Mouse (Mus musculus): ENCODE measurements at regions not wholly inside any gene's neighbourhood (a gene's known extent, or its start where the extent isn't known, plus 50 kb on each side); places are given as distances from the start of the nearest gene placed in this dataset.
A peak's percentile ranks its signal among the peaks of the same experiment; 100 is the strongest.
"Not testable (repeated sequence)": the region's sequence is repeated elsewhere in the genome, so short reads cannot be mapped to it uniquely, and the experiment has no call there.

DNA sequence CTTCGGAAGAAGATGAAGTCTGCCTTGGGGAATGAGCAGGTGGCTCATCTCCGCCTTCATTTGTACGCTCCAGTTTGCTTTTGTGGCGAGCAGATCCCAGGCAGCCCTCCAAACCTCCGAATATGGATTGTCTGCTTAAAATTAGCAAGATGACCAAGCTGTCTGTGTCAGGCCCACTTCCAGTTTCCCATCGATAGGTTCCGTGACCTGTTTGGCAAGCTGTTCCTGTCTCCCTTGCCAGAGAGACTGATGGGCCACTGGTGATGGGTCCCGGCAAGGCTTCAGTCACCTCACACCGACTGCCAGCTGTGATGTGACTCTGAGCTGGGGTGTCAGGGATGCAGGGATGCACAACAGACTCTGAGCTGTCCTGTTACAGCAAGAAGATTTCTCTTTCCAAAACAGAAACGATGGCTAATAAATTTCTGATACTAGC lies 96.4 kb downstream of the Enc1 start:
- Histone ChIP-seq H3K4me2 (ENCODE audit: low read depth, low read length) (no peak overlapping the region; the same call in 1 of the 2 replicates), H3K36me3 (ENCODE audit: control insufficient read depth, insufficient read depth, low read length) (no peaks in the 10 kb centered on the region), H3K27ac (ENCODE audit: low read length) (no peak overlapping the region), H3K27me3 (ENCODE audit: control insufficient read depth, insufficient read depth, low read depth, low read length) (no peaks in the 10 kb centered on the region), H3K4me1 (replicated peaks; ENCODE audit: control insufficient read depth, insufficient read depth, low read length) (peaks cover 10% of the 10 kb centered on the region), H3K4me3 (ENCODE audit: low read length) (no peak overlapping the region), H3K9ac (ENCODE audit: low read length) (no peak overlapping the region), H3K9me3 (ENCODE audit: control insufficient read depth, low read length) (no peaks in the 10 kb centered on the region)
- peak; percentile 89 for ATAC-seq (ENCODE audit: low read depth)
- WGBS: 42% methylated on average over 10 of the region's 10 CpGs

DNA sequence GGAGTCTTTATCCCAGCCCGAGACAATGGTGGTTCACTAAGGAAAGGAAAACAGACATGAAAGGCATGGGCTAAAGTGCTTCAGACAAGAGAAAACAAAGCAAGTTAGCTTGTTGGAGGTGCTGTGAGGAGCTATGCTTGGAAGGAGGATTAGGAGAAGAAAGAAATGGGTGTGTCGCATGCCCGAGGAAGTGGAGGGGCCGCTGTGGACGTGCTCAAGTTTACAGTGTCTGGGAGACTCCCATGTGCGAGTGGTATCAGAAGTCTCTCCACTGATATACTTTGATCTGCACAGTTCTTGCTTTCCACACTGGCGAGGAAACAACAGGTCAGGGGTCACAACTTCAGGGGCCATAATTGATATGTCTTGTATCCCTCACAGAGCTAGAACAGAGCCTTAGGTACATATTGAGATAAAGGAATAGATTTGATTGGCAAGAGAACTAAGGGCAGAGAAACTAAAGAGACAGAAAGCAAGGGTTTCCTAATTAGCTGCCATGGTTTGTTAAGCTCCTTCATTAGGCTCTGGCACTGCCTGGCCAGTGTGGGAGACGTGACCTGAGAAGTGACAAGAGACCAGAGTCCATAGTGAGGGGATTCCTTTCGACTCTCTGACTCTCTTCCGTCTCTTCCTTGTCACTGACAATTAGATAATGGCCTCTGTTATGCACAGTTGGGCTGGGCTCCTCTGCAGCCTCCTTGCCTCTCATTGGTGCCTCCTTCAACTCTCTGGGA lies 93.1 kb downstream of the Enc1 start:
- Histone ChIP-seq H3K4me1 (replicated peaks; ENCODE audit: control insufficient read depth, insufficient read depth, low read length) (peaks cover 10% of the 10 kb centered on the region), H3K9ac (ENCODE audit: low read length) (no peak overlapping the region), H3K4me3 (ENCODE audit: low read length) (no peak overlapping the region), H3K27ac (ENCODE audit: low read length) (no peak overlapping the region), H3K4me2 (ENCODE audit: low read depth, low read length) (no peak overlapping the region), H3K9me3 (ENCODE audit: control insufficient read depth, low read length) (no peaks in the 10 kb centered on the region), H3K27me3 (ENCODE audit: control insufficient read depth, insufficient read depth, low read depth, low read length) (no peaks in the 10 kb centered on the region), H3K36me3 (ENCODE audit: control insufficient read depth, insufficient read depth, low read length) (no peaks in the 10 kb centered on the region)
- 36% methylated on average over 10 of the region's 10 CpGs for WGBS
- no peak for ATAC-seq (ENCODE audit: low read depth)

DNA sequence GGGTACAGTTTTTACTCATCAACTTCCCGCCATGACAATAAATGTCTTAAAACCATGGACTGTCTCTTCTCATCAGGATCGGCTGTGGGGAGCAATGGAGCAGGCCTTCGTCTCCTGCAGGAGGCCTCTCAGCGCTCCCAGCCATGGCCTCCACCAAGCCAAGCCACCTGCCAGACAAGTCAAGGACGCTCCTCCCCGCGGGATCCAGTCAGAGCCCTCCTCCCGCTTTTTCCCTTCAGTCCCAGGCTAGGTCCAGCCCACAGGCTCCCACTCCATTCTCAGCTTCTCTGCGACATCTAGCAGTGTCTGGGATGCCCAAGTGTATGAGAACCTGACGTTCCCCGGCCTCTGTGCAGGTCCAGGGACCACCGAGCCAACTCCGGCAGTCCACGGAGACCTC lies 90.2 kb downstream of the Enc1 start:
- Histone ChIP-seq H3K4me2 (ENCODE audit: low read depth, low read length) (no peak overlapping the region), H3K9ac (ENCODE audit: low read length) (no peak overlapping the region), H3K4me1 (replicated peaks; ENCODE audit: control insufficient read depth, insufficient read depth, low read length) (no peaks in the 10 kb centered on the region; the same call in 1 of the 2 replicates)

DNA sequence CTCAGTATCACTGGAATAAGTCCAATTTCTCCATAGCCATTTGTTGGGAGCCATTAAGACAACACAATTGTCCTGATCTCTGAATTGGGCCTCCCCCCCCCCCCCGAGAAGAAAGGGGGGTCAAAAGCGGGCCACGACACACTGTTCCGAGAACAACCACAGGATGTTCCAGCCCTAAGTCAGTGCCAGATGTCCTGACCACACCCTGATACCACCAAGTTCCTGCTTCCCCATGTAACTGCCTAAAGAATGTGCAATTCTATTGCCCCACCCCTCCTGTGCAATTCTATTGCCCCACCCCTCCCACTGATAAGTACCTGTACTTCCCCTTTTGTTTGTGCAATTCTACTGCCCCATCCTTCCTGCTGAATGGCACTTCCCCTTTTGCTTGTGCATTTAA lies 80.4 kb downstream of the Enc1 start:
- not testable (repeated sequence) for H3K4me2 ChIP-seq (ENCODE audit: low read depth, low read length); H3K4me3 ChIP-seq (ENCODE audit: low read length); H3K9me3 ChIP-seq (ENCODE audit: control insufficient read depth, low read length); H3K36me3 ChIP-seq (ENCODE audit: control insufficient read depth, insufficient read depth, low read length); H3K9ac ChIP-seq (ENCODE audit: low read length); ATAC-seq (ENCODE audit: low read depth); H3K4me1 ChIP-seq (replicated peaks; ENCODE audit: control insufficient read depth, insufficient read depth, low read length); H3K27me3 ChIP-seq (ENCODE audit: control insufficient read depth, insufficient read depth, low read depth, low read length); H3K27ac ChIP-seq (ENCODE audit: low read length)
- 69% methylated on average over 4 of the region's 4 CpGs for WGBS

More for the DNA sequence above, 90.2 kb downstream of the Enc1 start:
- Histone ChIP-seq H3K9me3 (ENCODE audit: control insufficient read depth, low read length) (no peaks in the 10 kb centered on the region), H3K36me3 (ENCODE audit: control insufficient read depth, insufficient read depth, low read length) (no peaks in the 10 kb centered on the region), H3K27ac (ENCODE audit: low read length) (no peak overlapping the region), H3K27me3 (ENCODE audit: control insufficient read depth, insufficient read depth, low read depth, low read length) (no peaks in the 10 kb centered on the region), H3K4me3 (ENCODE audit: low read length) (no peak overlapping the region)
- no peak for ATAC-seq (ENCODE audit: low read depth)
- WGBS: 82% methylated on average over 14 of the region's 14 CpGs

DNA sequence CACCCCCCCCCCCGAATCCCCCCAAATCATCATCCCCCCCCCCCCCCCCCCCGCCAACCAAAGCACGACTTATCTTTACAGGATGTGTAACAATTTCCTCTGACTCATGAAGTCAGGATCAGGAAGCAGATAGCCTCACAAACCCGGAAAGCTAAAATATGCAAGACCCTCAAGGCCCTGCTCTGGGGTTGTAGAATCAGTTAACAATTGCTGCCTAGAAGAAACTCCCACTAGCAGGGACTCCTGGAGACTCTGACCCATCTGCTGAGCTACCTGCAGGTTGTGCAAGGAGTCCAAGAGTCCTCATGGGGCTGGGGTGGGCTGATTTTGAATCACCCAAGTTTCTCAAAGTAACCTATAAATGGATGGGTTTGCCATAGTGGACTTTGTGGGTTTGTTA lies 79.9 kb downstream of the Enc1 start:
- H3K9ac ChIP-seq (ENCODE audit: low read length): no peak overlapping the region
- no peaks in the 10 kb centered on the region for H3K27me3 ChIP-seq (ENCODE audit: control insufficient read depth, insufficient read depth, low read depth, low read length)
- no peaks in the 10 kb centered on the region for H3K9me3 ChIP-seq (ENCODE audit: control insufficient read depth, low read length)
- 0 out of 2 replicates have a peak, but pooled peaks have one; percentile 37 for ATAC-seq (ENCODE audit: low read depth)
- no peaks in the 10 kb centered on the region for H3K36me3 ChIP-seq (ENCODE audit: control insufficient read depth, insufficient read depth, low read length)
- no peak overlapping the region for H3K4me3 ChIP-seq (ENCODE audit: low read length)
- H3K27ac ChIP-seq (ENCODE audit: low read length): peak overlapping the region; percentile 50; the same call in 1 of the 2 replicates
- WGBS: 39% methylated on average over 4 of the region's 4 CpGs
- H3K4me2 ChIP-seq (ENCODE audit: low read depth, low read length): no peak overlapping the region
- H3K4me1 ChIP-seq (replicated peaks; ENCODE audit: control insufficient read depth, insufficient read depth, low read length): peaks cover 3% of the 10 kb centered on the region; the same call in 1 of the 2 replicates

DNA sequence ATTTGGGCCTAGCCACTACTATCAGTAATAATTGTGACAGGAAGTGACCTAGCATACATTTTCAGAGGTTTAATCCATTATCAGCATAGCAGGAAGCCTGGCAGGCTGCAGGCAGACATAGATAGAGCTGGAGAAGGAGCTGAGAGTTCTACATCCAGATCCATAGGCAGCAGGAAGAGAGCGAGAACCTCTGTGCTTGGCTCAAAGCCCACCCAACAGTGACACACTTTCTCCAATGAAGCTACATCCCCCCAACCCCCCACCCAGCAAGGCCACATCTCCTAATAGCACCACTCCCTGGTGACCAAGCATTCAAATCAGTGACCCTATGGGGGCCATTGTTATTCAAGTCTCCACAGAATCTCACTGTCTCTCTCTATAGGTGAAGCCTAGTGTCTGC lies 79.4 kb downstream of the Enc1 start:
- H3K4me3 ChIP-seq (ENCODE audit: low read length): no peak overlapping the region
- 55% methylated on average over 1 of the region's 1 CpGs for WGBS
- no peaks in the 10 kb centered on the region for H3K27me3 ChIP-seq (ENCODE audit: control insufficient read depth, insufficient read depth, low read depth, low read length)
- H3K9ac ChIP-seq (ENCODE audit: low read length): no peak overlapping the region
- 0 out of 2 replicates have a peak overlapping the region, but pooled peaks have one; percentile 13 for H3K27ac ChIP-seq (ENCODE audit: low read length)
- ATAC-seq (ENCODE audit: low read depth): peak; percentile 39; the same call in 1 of the 2 replicates
- H3K36me3 ChIP-seq (ENCODE audit: control insufficient read depth, insufficient read depth, low read length): no peaks in the 10 kb centered on the region
- peaks cover 3% of the 10 kb centered on the region; the same call in 1 of the 2 replicates for H3K4me1 ChIP-seq (replicated peaks; ENCODE audit: control insufficient read depth, insufficient read depth, low read length)
- H3K9me3 ChIP-seq (ENCODE audit: control insufficient read depth, low read length): no peaks in the 10 kb centered on the region
- no peak overlapping the region for H3K4me2 ChIP-seq (ENCODE audit: low read depth, low read length)

DNA sequence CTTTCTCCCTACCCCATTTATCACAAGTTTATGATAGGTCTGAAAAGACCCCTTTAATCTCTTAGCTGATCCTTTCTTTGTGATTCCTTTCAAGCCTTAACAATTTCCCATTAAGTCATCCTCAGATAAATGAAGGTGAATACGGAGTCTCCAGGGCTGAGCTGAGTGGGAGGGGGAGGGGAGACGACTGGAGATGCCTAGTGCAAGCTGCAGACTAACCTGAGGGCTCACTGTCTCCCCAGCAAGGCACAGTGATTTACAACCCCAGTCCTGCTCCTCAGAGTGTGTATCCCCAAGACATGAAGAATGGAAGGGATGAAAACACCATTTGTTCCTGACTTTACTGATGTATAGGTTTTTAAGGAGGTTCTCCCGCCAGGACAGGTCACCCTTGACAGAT lies 76.7 kb downstream of the Enc1 start:
- Histone ChIP-seq H3K4me2 (ENCODE audit: low read depth, low read length) (no peak overlapping the region), H3K36me3 (ENCODE audit: control insufficient read depth, insufficient read depth, low read length) (no peaks in the 10 kb centered on the region), H3K4me3 (ENCODE audit: low read length) (no peak overlapping the region), H3K4me1 (replicated peaks; ENCODE audit: control insufficient read depth, insufficient read depth, low read length) (peaks cover 4% of the 10 kb centered on the region), H3K9ac (ENCODE audit: low read length) (no peak overlapping the region), H3K9me3 (ENCODE audit: control insufficient read depth, low read length) (no peaks in the 10 kb centered on the region), H3K27ac (ENCODE audit: low read length) (no peak overlapping the region), H3K27me3 (ENCODE audit: control insufficient read depth, insufficient read depth, low read depth, low read length) (no peaks in the 10 kb centered on the region)
- 17% methylated on average over 3 of the region's 3 CpGs for WGBS
- no peak for ATAC-seq (ENCODE audit: low read depth)

DNA sequence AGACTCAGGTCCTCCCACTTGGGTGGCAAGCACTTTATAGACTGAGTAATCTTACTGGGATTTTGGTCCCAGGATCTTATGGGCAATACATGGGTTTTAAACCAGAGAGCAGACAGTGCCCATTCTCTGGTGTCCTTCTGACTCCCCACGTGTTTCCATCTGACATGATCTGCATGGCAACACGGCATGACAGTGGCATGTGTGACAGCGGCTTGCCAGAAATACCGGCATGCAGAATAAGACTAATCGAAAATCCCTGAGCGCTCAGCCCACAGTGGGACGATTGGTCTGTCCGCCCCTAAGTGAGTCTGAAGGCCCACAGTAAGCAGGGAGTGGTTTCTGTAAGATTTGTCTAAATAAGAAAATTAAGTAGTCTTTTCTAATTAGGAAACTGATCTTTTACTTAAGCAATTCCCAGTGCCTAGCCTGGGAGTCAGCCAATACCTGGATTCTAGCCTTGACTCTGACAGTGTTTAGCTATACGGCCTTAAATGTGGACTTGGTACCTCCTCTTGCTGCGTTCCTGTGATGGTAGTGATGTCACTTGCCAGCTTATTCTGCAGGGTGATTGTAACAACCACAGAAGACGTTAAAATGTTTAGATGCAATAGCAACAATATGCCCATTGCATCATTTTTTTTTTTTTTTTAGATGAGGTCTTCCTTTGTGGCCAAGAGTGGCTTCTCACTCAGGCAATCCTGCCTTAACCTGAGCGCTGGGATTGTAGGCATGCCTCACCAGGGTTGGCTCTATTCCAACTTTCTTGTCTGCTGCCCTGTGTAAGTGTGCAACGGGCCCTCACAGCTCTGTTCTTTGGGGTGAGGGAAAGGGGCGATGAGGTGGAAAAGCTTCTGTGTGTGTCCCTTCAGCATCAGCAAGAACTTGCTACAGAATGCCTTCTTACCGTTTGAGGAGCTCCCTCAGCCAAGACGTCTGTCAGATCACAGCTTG lies 71.8 kb downstream of the Enc1 start:
- Histone ChIP-seq H3K4me1 (replicated peaks; ENCODE audit: control insufficient read depth, insufficient read depth, low read length) (peaks cover 17% of the 10 kb centered on the region), H3K9me3 (ENCODE audit: control insufficient read depth, low read length) (no peaks in the 10 kb centered on the region), H3K36me3 (ENCODE audit: control insufficient read depth, insufficient read depth, low read length) (no peaks in the 10 kb centered on the region), H3K4me3 (ENCODE audit: low read length) (no peak overlapping the region), H3K9ac (ENCODE audit: low read length) (no peak overlapping the region), H3K27me3 (ENCODE audit: control insufficient read depth, insufficient read depth, low read depth, low read length) (no peaks in the 10 kb centered on the region), H3K4me2 (ENCODE audit: low read depth, low read length) (no peak overlapping the region), H3K27ac (ENCODE audit: low read length) (no peak overlapping the region)
- WGBS: 62% methylated on average over 16 of the region's 16 CpGs
- no peak for ATAC-seq (ENCODE audit: low read depth)

DNA sequence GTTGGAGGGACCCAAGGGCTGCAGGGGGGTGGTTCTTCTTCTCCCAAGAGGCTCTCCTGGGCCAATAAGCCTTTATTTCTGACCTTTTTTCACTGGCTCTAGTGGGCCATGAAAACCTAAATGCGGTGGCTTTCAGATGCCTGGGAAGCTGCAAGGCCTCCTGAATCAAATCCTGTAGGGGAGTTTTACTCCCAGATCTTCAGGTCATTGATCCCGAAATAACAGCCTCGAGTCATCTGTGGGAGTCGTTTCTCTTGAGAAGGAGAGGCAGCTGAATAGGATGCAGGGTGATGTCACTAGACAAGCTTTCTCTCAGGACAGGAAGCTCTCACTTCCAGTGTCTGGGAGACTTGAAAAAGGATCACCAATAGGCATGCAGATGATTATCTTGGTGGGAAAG lies 70.4 kb downstream of the Enc1 start:
- Histone ChIP-seq H3K9ac (ENCODE audit: low read length) (no peak overlapping the region), H3K27ac (ENCODE audit: low read length) (peak overlapping the region; percentile 66; the same call in 1 of the 2 replicates), H3K4me2 (ENCODE audit: low read depth, low read length) (no peak overlapping the region), H3K36me3 (ENCODE audit: control insufficient read depth, insufficient read depth, low read length) (no peaks in the 10 kb centered on the region), H3K9me3 (ENCODE audit: control insufficient read depth, low read length) (no peaks in the 10 kb centered on the region), H3K27me3 (ENCODE audit: control insufficient read depth, insufficient read depth, low read depth, low read length) (no peaks in the 10 kb centered on the region), H3K4me1 (replicated peaks; ENCODE audit: control insufficient read depth, insufficient read depth, low read length) (peaks cover 17% of the 10 kb centered on the region), H3K4me3 (ENCODE audit: low read length) (no peak overlapping the region)
- no peak for ATAC-seq (ENCODE audit: low read depth)
- WGBS: 31% methylated on average over 4 of the region's 4 CpGs
